Mouse (Mus musculus) MEL (cell line): Measurements from ENCODE around the gene Gipc3. TPM values are rescaled to one million over a fixed set of nuclear protein-coding genes. Genes with fewer than 3 reads are reported as not detected.
A peak's percentile ranks its signal among the peaks of the same experiment; 100 is the strongest.

Experiments used
- DNase-seq: peaks from one replicate; pipeline ENCODE4 v3.0.0; 2011; ENCODE audit warnings: low read depth, low spot score
- H3K27ac ChIP-seq: 2 replicates; pipeline ENCODE4 v1.5.1; 2012; ENCODE audit warnings: low read depth, mild to moderate bottlenecking, control low read depth, low read length, moderate library complexity; ENCODE audit not compliant: control insufficient read depth
- H3K27me3 ChIP-seq, 2 experiments: fragments of 150-350 bp in 1 of 2; sonication (generic) in 1 of 2; 2 replicates each; pipeline ENCODE4 v1.6.1; 2012; ENCODE audit warnings: low read length in 2 of 2, mild to moderate bottlenecking in 2 of 2, improper control_type of control experiment in 1 of 2, moderate library complexity in 1 of 2; ENCODE audit not compliant: insufficient read depth in 2 of 2, control insufficient read depth in 1 of 2
- H3K36me3 ChIP-seq, 2 experiments: 2 replicates each; pipeline ENCODE4 v1.6.1; 2012 to 2014; ENCODE audit warnings: low read length in 2 of 2, improper control_type of control experiment in 1 of 2, inconsistent platforms in 1 of 2, mild to moderate bottlenecking in 1 of 2; ENCODE audit not compliant: insufficient read depth in 2 of 2, control insufficient read depth in 1 of 2
- H3K4me1 ChIP-seq, 2 experiments: fragments of 150-350 bp in 1 of 2; sonication (generic) in 1 of 2; 2 replicates each; pipeline ENCODE4 v1.6.1; 2012; ENCODE audit warnings: low read length in 2 of 2, improper control_type of control experiment in 1 of 2, mild to moderate bottlenecking in 1 of 2; ENCODE audit not compliant: insufficient read depth in 2 of 2, control insufficient read depth in 1 of 2
- H3K4me3 ChIP-seq, 2 experiments: fragments of 150-350 bp in 1 of 2; sonication (generic) in 1 of 2; 2 replicates each; pipeline ENCODE4 v1.5.1; 2012; ENCODE audit warnings: low read depth in 2 of 2, low read length in 2 of 2, mild to moderate bottlenecking in 2 of 2, moderate library complexity in 2 of 2, control low read depth in 1 of 2, improper control_type of control experiment in 1 of 2; ENCODE audit not compliant: control insufficient read depth in 1 of 2, insufficient read depth in 1 of 2
- H3K79me2 ChIP-seq: 2 replicates; pipeline ENCODE4 v1.6.1; 2012; ENCODE audit warnings: mild to moderate bottlenecking, low read length, moderate library complexity; ENCODE audit not compliant: control insufficient read depth, poor library complexity, insufficient read depth
- H3K9ac ChIP-seq: 2 replicates; pipeline ENCODE4 v1.6.1; 2012; ENCODE audit warnings: low read depth, mild to moderate bottlenecking, control low read depth, low read length, moderate library complexity; ENCODE audit not compliant: control insufficient read depth, poor library complexity, severe bottlenecking
- H3K9me3 ChIP-seq: fragments of 150-350 bp; sonication (generic); replicated peaks from 2 replicates; pipeline ENCODE4 v1.6.1; 2012; ENCODE audit warnings: mild to moderate bottlenecking, low read length, improper control_type of control experiment, moderate library complexity; ENCODE audit not compliant: insufficient read depth
- BHLHE40 ChIP-seq: IDR thresholded peaks from 2 replicates; pipeline ENCODE4 v1.6.1; 2012; ENCODE audit warnings: low read depth, mild to moderate bottlenecking, inconsistent platforms, low read length, improper control_type of control experiment, borderline replicate concordance
- CHD2 ChIP-seq: IDR thresholded peaks from 2 replicates; pipeline ENCODE4 v1.6.1; 2011; ENCODE audit warnings: low read length, improper control_type of control experiment
- CTCF ChIP-seq, 3 experiments: IDR thresholded peaks in 2 of 3; conservative IDR thresholded peaks in 1 of 3; 2 replicates each; pipeline ENCODE4 v1.5.1; 2011 to 2012; ENCODE audit warnings: low read length in 3 of 3, low read depth in 2 of 3, mild to moderate bottlenecking in 2 of 3, improper control_type of control experiment in 1 of 3, inconsistent platforms in 1 of 3, mixed read lengths in 1 of 3, moderate library complexity in 1 of 3; ENCODE audit not compliant: control insufficient read depth in 1 of 3, insufficient read depth in 1 of 3, poor library complexity in 1 of 3, severe bottlenecking in 1 of 3
- E2F4 ChIP-seq: IDR thresholded peaks from 2 replicates; pipeline ENCODE4 v1.6.1; 2011; ENCODE audit warnings: low read depth, low read length, improper control_type of control experiment, borderline replicate concordance
- ELF1 ChIP-seq: IDR thresholded peaks from 2 replicates; pipeline ENCODE4 v1.6.1; 2014; ENCODE audit warnings: low read depth, mild to moderate bottlenecking, inconsistent platforms, low read length, improper control_type of control experiment, moderate library complexity
- ETS1 ChIP-seq: IDR thresholded peaks from 2 replicates; pipeline ENCODE4 v1.6.1; 2012; ENCODE audit warnings: low read depth, mild to moderate bottlenecking, inconsistent platforms, low read length, improper control_type of control experiment, moderate library complexity
- GABPA ChIP-seq: IDR thresholded peaks from 2 replicates; pipeline ENCODE4 v1.6.1; 2012; ENCODE audit warnings: low read depth, mild to moderate bottlenecking, inconsistent platforms, low read length, improper control_type of control experiment, moderate library complexity
- GATA1 ChIP-seq: IDR thresholded peaks from 2 replicates; pipeline ENCODE4 v1.6.1; 2011; ENCODE audit warnings: low read depth, low read length, improper control_type of control experiment
- HCFC1 ChIP-seq: IDR thresholded peaks from 2 replicates; pipeline ENCODE4 v1.6.1; 2012; ENCODE audit warnings: low read depth, mild to moderate bottlenecking, inconsistent platforms, low read length, improper control_type of control experiment, moderate library complexity
- JUND ChIP-seq: IDR thresholded peaks from 2 replicates; pipeline ENCODE4 v1.6.1; 2011; ENCODE audit warnings: low read depth, mild to moderate bottlenecking, improper control_type of control experiment, low read length
- KAT2A ChIP-seq: conservative IDR thresholded peaks from 2 replicates; pipeline ENCODE4 v1.6.1; 2012; ENCODE audit warnings: low read depth, low read length, improper control_type of control experiment, inconsistent platforms
- MAFK ChIP-seq: IDR thresholded peaks from 2 replicates; pipeline ENCODE4 v1.6.1; 2011; ENCODE audit warnings: low read depth, mild to moderate bottlenecking, low read length, improper control_type of control experiment, borderline replicate concordance
- MAX ChIP-seq: IDR thresholded peaks from 2 replicates; pipeline ENCODE4 v1.6.1; 2011; ENCODE audit warnings: low read length, improper control_type of control experiment
- MAZ ChIP-seq: IDR thresholded peaks from 2 replicates; pipeline ENCODE4 v1.6.1; 2012; ENCODE audit warnings: low read depth, mild to moderate bottlenecking, inconsistent platforms, low read length, improper control_type of control experiment
- MEF2A ChIP-seq: IDR thresholded peaks from 2 replicates; pipeline ENCODE4 v1.6.1; 2014; ENCODE audit warnings: low read depth, mild to moderate bottlenecking, inconsistent platforms, low read length, improper control_type of control experiment; ENCODE audit not compliant: poor library complexity, insufficient replicate concordance, severe bottlenecking; ENCODE audit errors: extremely low read depth
- MXI1 ChIP-seq: IDR thresholded peaks from 2 replicates; pipeline ENCODE4 v1.6.1; 2011; ENCODE audit warnings: mild to moderate bottlenecking, low read depth, low read length, improper control_type of control experiment
- MYB ChIP-seq: IDR thresholded peaks from 2 replicates; pipeline ENCODE4 v1.6.1; 2011; ENCODE audit warnings: mild to moderate bottlenecking, low read depth, low read length, improper control_type of control experiment
- MYC ChIP-seq: IDR thresholded peaks from 2 replicates; pipeline ENCODE4 v1.6.1; 2011; ENCODE audit warnings: low read depth, mild to moderate bottlenecking, low read length, improper control_type of control experiment, moderate library complexity
- NELFE ChIP-seq: IDR thresholded peaks from 2 replicates; pipeline ENCODE4 v1.6.1; 2011; ENCODE audit warnings: low read depth, low read length, improper control_type of control experiment
- NRF1 ChIP-seq: IDR thresholded peaks from 2 replicates; pipeline ENCODE4 v1.6.1; 2014; ENCODE audit warnings: low read depth, mild to moderate bottlenecking, inconsistent platforms, low read length, improper control_type of control experiment, moderate library complexity; ENCODE audit not compliant: poor library complexity, insufficient read depth, severe bottlenecking
- POLR2AphosphoS2 ChIP-seq: IDR thresholded peaks from 2 replicates; pipeline ENCODE4 v1.6.1; 2011; ENCODE audit warnings: low read length, improper control_type of control experiment
- POLR2AphosphoS5 ChIP-seq: IDR thresholded peaks from 2 replicates; pipeline ENCODE4 v1.6.1; 2012; ENCODE audit warnings: low read depth, borderline replicate concordance, mild to moderate bottlenecking, inconsistent platforms, low read length, moderate library complexity, mixed read lengths
- RAD21 ChIP-seq: IDR thresholded peaks from 2 replicates; pipeline ENCODE4 v1.6.1; 2011; ENCODE audit warnings: mild to moderate bottlenecking, low read depth, low read length, improper control_type of control experiment
- RCOR1 ChIP-seq: IDR thresholded peaks from 2 replicates; pipeline ENCODE4 v1.6.1; 2012; ENCODE audit warnings: low read depth, mild to moderate bottlenecking, inconsistent platforms, low read length, improper control_type of control experiment
- SIN3A ChIP-seq: IDR thresholded peaks from 2 replicates; pipeline ENCODE4 v1.6.1; 2012; ENCODE audit warnings: low read length, improper control_type of control experiment, inconsistent platforms
- SMC3 ChIP-seq: IDR thresholded peaks from 2 replicates; pipeline ENCODE4 v1.6.1; 2011; ENCODE audit warnings: low read depth, low read length, improper control_type of control experiment
- TAL1 ChIP-seq: IDR thresholded peaks from 2 replicates; pipeline ENCODE4 v1.6.1; 2012; ENCODE audit warnings: mild to moderate bottlenecking, inconsistent platforms, low read length, moderate library complexity, mixed read lengths
- TBP ChIP-seq: IDR thresholded peaks from 2 replicates; pipeline ENCODE4 v1.8.0; 2011; ENCODE audit warnings: low read depth, low read length, improper control_type of control experiment
- TCF12 ChIP-seq: IDR thresholded peaks from 2 replicates; pipeline ENCODE4 v1.6.1; 2014; ENCODE audit warnings: low read depth, mild to moderate bottlenecking, inconsistent platforms, low read length, improper control_type of control experiment, moderate library complexity
- UBTF ChIP-seq: IDR thresholded peaks from 2 replicates; pipeline ENCODE4 v1.6.1; 2012; ENCODE audit warnings: low read depth, mild to moderate bottlenecking, inconsistent platforms, low read length, improper control_type of control experiment, moderate library complexity, borderline replicate concordance; ENCODE audit not compliant: insufficient read depth
- USF1 ChIP-seq: IDR thresholded peaks from 2 replicates; pipeline ENCODE4 v1.6.1; 2014; ENCODE audit warnings: low read depth, mild to moderate bottlenecking, inconsistent platforms, low read length, improper control_type of control experiment, moderate library complexity
- USF2 ChIP-seq, 2 experiments: IDR thresholded peaks; 2 replicates each; pipeline ENCODE4 v1.6.1; 2011 to 2012; ENCODE audit warnings: improper control_type of control experiment in 2 of 2, low read length in 2 of 2, borderline replicate concordance in 1 of 2, inconsistent platforms in 1 of 2, low read depth in 1 of 2, mild to moderate bottlenecking in 1 of 2; ENCODE audit not compliant: insufficient read depth in 1 of 2
- ZC3H11A ChIP-seq: IDR thresholded peaks from 2 replicates; pipeline ENCODE4 v1.6.1; 2012; ENCODE audit warnings: low read depth, mild to moderate bottlenecking, inconsistent platforms, low read length, improper control_type of control experiment
- ZKSCAN1 ChIP-seq: IDR thresholded peaks from 2 replicates; pipeline ENCODE4 v1.6.1; 2012; ENCODE audit warnings: low read depth, mild to moderate bottlenecking, inconsistent platforms, low read length, improper control_type of control experiment, moderate library complexity
- ZMIZ1 ChIP-seq: IDR thresholded peaks from 2 replicates; pipeline ENCODE4 v1.6.1; 2012; ENCODE audit warnings: low read depth, mild to moderate bottlenecking, inconsistent platforms, low read length, improper control_type of control experiment, moderate library complexity
- ZNF384 ChIP-seq: IDR thresholded peaks from 2 replicates; pipeline ENCODE4 v1.6.1; 2012; ENCODE audit warnings: low read depth, mild to moderate bottlenecking, inconsistent platforms, low read length, improper control_type of control experiment
- polyA plus RNA-seq, 2 experiments: library from polyadenylated mRNA; stranded (reverse) in 1 of 2; unstranded in 1 of 2; fragments of >175 nt in 1 of 2; fragments of >200 nt in 1 of 2; gene quantifications; 2 replicates each; pipeline versions ENCODE4 v1.2.1 to v1.2.4; 2012; ENCODE audit warnings: low replicate concordance in 2 of 2, low read depth in 1 of 2; ENCODE audit not compliant: insufficient read length in 2 of 2, insufficient read depth in 1 of 2, missing spikeins in 1 of 2
- total RNA-seq: library from RNA; depleted of rRNA; stranded (reverse); fragments of 300-350 nt; gene quantifications from 2 replicates; pipeline ENCODE4 v1.2.3, GENCODE M21; 2012

Gene Gipc3
- total and polyA plus RNA-seq, 3 experiments, result not detected

GRCm38 (mm10) chr10:81320550-81321347 is 22.3 kb downstream of the Gipc3 start, which contains the start of gene Cactin:
Gene Cactin (plus strand): TSS chr10:81321103.
- DNase-seq, result peak; percentile 100
- no peaks in the 10 kb centered on the region for H3K9me3 ChIP-seq
- peak within 1 kb of the TSS; percentile 85 to 86 for H3K4me3 ChIP-seq
- peaks cover 0 to 12% of the 10 kb centered on the region in 2 experiments; a peak in 3 of 4 replicates for H3K4me1 ChIP-seq
- no peaks in the 10 kb centered on the region for H3K27me3 ChIP-seq
- H3K27ac ChIP-seq, result peak within 1 kb of the TSS; percentile 96
- peaks cover 20% of the 10 kb centered on the region for H3K79me2 ChIP-seq
- H3K9ac ChIP-seq, result peak within 1 kb of the TSS; percentile 93
- peaks cover 2 to 6% of the 10 kb centered on the region in 2 experiments; a peak in 2 of 4 replicates for H3K36me3 ChIP-seq
- peak; percentile 84 for TF ChIP-seq MYC
- TF ChIP-seq UBTF, result no peak
- no peak for TF ChIP-seq JUND
- TF ChIP-seq MYB, result no peak
- TF ChIP-seq MAZ, result no peak
- TF ChIP-seq ZMIZ1, result no peak
- no peak for TF ChIP-seq GABPA
- TF ChIP-seq RCOR1, result no peak
- TF ChIP-seq RAD21, result no peak
- no peak for TF ChIP-seq CHD2
- no peak; a peak in 1 of 6 replicates for TF ChIP-seq CTCF (IDR thresholded peaks at IDR 0.05 in 2 of 3, conservative IDR thresholded peaks at IDR 0.05 in 1 of 3; ENCODE audit: control insufficient read depth in 1 of 3, insufficient read depth in 1 of 3, low read depth in 2 of 3, low read length in 3 of 3, poor library complexity in 1 of 3, severe bottlenecking in 1 of 3)
- TF ChIP-seq ZKSCAN1, result no peak
- 0 out of 2 replicates have a peak, but pooled peaks have one; percentile 6 for TF ChIP-seq ZC3H11A
- peak; percentile 96 for TF ChIP-seq SIN3A
- no peak for TF ChIP-seq BHLHE40
- TF ChIP-seq GATA1, result peak; percentile 71
- peak; percentile 96 for TF ChIP-seq ELF1
- TF ChIP-seq MAX, result peak; percentile 100
- TF ChIP-seq TAL1, result no peak
- peak; percentile 94 for TF ChIP-seq E2F4
- TF ChIP-seq NRF1, result peak; percentile 98
- TF ChIP-seq TBP, result peak; percentile 76
- no peak for TF ChIP-seq MAFK
- TF ChIP-seq NELFE, result peak; percentile 90
- TF ChIP-seq ZNF384, result no peak
- no peak for TF ChIP-seq USF2 (IDR thresholded peaks at IDR 0.05; ENCODE audit: borderline replicate concordance in 1 of 2, insufficient read depth in 1 of 2, low read depth in 1 of 2, low read length in 2 of 2)
- TF ChIP-seq POLR2AphosphoS5, result no peak
- peak; percentile 49 for TF ChIP-seq TCF12
- no peak for TF ChIP-seq POLR2AphosphoS2
- no peak for TF ChIP-seq ETS1
- peak; percentile 92 for TF ChIP-seq KAT2A
- TF ChIP-seq MXI1, result peak; percentile 81
- no peak for TF ChIP-seq MEF2A
- no peak for TF ChIP-seq SMC3
- TF ChIP-seq USF1, result no peak
- peak; percentile 97 for TF ChIP-seq HCFC1
